Mouse (Mus musculus) gastrocnemius, postnatal 25 days (tissue): ENCODE measurements around the gene Iqsec1. TPM values are rescaled to one million over a fixed set of nuclear protein-coding genes. Genes with fewer than 3 reads are reported as not detected.

ENCODE experiments used
- DNase-seq: peaks from one replicate; pipeline ENCODE4 v3.0.0; 2022
- total RNA-seq, 2 experiments: library from RNA; stranded (reverse); gene quantifications; 1 replicate in 1 of 2; 2 replicates in 1 of 2; pipeline ENCODE4 v1.2.3; 2021

Gene Iqsec1
- total RNA-seq, 2 experiments from 2014 or later = 57.7 to 63.6 TPM

DNA sequence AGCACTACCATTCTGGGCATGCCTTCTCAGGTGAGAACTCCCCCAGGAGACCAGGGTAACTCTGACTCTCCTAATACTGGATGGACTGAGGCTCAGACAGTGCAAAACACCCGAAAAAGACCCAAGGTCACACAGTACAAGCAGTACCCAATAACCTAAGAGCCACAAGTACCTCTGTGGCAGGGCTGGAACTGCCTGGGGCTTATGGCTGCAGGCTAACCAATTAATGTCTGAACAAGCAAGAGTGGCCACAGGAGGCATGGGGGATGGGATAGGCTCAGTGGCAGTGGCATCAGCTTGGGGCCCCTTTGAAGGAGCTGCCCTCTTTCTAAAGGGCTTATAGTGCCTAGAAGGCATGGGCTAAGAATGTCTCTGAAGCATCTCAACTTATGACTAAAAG is 263.0 kb downstream of the Iqsec1 start:
- DNase-seq = no peak

DNA sequence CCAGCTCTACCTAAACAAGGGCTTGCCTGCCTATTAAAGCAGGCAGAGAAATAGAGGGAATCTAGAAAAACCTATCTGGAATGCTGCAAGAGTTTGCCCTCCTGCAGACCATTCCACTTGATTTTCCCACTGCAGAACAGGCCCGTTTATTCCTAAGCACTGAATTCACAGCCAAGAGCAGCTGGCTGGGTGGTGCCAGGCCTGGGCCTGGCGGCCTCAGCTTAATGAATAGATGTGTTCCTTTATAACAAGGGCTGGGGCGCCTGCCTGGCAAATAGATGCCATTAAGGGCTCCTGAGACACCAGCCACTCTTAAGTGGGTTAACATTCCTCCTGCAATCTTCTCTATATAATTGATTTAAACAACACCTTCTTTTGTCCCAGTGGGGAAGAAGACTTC is 265.5 kb downstream of the Iqsec1 start:
- no peak for DNase-seq

DNA sequence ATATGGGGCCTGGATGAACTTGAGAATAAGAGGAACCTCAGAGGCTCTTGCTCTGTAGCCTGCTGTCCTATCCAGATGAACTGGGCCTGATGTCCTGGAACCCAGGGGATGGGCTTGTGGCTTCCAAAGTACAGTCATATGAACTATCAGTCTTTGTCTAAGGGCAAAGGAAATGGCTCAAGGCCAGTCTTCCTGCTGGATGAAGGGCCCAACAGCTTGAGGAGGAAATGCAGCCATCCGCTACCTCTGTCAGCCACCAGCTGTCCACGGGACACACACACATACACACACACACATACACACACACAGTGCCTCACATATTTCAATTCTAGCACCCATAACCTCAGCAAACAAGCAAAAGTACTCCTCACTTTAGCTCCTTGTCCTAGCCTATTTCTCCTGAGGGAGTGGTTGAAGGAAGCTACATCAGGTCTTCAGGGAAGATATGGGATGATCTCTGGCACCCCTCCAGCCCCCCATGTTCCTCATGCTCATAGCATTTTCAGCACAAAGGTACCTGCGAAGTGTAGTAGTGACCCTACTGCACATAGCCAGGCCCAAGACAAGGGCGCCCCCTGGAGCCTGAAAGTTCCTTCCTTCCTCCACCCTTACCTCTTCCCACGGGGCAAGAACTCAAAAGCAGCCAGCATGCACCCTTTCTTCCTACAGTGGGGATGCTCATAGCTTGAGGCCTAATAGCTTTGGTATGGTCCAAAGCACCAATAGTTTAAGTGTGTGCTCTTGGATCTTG is 267.3 kb downstream of the Iqsec1 start:
- no peak for DNase-seq

DNA sequence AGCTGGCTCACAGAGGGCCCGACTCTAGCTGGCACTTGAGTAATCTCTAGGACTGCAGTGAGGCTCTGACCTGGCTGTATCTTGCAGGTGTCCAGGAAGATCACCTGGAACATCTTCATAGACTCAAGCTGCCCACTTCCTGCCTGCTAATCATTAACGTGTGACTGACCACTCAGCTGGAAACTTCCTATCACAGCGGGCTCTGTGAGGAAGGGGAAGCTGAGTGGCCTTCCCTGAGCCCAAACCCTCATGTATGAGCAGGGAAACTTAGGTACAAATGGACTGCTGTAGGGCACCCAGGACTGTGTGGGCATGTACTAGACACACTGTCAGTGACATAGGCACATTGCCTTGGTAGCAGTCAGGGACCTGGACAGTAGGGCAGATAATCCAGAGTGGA is 268.3 kb downstream of the Iqsec1 start:
- DNase-seq = no peak

DNA sequence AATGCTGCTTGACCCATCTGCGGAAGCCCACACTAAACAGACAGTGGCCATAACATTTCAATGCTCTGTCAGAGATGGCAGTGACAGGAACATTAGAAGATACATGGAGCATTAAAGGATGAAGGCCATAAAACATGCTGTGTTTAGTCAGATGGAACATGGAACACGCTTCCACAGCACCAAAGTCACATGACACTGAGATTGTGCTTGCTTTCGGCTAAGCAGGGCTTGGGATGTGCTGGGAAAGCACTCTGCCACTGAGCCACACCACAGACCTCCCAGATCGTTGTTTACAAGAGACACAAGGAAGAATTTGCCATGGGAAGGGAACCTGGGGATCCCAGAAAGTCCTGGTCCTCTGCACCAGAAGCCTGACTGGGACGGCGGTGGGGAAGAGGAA is 269.1 kb downstream of the Iqsec1 start:
- no peak for DNase-seq

DNA sequence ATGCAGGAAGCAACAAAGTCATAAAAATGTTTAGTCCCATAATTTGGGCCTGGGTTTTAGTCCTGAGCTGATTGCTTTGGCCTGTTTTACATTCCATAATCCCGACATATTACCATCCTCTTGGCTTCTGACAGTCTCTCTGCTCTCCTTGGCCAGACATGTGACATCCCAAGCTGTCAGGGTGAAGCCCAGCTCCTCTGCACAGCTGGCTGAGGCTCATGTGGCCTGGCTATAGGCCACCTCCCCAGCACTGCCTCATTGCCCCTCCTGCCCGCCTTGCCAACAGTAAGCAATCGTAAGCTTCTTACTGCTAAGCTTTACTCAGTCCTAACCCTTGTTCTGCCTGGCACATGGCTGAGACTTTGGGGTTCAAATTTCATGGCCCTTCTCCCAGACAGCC is 270.0 kb downstream of the Iqsec1 start:
- DNase-seq = no peak

DNA sequence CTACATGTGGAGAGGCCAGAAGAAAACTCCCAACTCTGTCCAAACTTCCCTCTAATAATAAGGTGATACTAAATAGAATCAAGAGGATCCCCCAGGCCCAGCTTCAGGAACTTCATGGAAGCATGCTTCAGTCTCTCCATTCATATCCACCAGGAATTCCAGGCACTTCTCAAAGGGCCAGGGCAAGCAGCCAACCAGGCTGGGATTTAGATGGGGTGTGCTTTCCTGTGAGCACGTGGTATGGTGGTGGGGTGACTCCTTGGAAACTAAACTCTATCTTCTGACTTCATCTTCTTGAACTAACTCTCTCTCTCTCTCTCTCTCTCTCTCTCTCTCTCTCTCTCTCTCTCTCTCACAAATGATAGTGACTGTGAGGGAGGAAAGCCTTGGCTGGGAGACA is 270.8 kb downstream of the Iqsec1 start:
- no peak for DNase-seq

DNA sequence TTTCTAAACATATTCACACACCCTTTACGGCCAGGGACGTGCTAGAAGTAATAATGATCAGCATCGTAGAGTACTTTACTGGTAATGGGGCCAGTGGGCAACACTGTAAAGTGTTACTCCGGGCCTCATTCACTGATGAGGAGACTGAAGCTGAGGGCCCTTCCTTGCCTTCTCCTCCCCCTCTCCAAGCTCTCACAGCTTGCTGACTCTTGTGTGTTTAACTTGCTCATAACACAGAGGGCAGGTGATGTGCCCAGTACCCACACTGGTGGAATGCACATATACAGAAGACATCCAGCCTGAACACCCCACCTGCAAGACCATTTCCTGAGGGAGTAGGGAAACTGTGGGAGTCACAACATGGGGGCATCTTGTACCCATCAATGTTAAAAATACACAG is 271.6 kb downstream of the Iqsec1 start:
- DNase-seq = no peak

DNA sequence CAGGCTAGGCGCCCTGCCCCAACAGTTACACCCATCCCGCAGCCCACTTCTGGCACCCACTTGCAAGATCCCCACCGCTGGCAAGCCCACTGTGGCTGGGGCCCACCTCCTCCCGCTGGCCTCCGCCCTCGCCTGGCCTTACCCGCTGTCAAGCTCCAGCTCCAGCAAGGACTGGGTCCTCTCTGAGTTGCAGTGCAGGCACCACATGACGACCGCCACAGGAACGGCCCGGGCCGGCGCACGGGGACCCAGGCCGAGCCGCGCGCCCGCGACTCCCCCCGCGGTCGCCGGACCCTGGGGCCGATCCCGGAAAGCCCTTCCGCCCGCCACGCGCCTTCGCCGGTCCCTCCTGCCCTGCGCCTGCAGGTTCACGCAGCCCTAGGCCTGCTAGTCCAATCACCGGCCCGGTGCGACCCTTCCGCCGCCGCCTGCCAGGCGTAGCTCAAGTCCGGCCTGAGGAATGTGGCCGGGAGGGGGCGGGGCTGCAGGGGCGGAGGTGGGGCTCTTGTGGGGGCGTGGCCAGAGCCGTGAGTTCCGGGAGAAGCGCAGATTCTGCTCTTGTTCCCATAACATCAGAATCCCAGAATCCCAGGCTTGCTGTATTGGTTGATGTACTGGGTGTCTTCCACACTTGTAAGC is 272.3 kb downstream of the Iqsec1 start:
- peak; percentile 85 for DNase-seq

DNA sequence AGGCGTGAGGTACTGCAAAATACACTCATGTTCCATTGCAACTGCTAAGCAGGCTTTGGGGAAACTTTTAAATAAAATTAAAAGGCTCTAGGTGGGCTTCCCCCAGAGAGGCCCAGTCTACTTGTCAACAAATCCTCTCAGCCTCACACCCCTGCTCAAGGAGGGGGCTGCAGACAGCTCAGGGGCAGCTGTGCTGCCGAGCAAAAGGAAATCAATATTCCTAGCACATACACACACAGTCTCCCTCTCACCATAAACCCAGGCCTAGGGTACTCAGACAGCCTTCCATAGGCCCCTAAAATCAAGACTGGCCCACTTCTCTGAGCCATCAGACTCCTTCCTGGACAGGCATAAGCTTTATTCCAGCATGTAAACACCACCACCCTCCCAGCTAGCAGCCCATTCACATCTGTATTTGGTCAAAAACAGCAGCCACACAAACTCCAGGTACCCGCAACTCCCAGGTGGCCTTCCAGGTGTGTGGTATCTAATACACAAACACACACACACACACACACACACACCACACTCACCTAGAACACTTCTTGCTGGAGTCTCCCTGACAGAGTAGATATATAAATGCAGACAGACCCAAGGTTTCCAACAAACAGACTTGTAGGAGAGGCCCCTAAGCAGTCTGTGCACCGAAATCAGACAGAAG is 273.1 kb downstream of the Iqsec1 start:
- no peak for DNase-seq

DNA sequence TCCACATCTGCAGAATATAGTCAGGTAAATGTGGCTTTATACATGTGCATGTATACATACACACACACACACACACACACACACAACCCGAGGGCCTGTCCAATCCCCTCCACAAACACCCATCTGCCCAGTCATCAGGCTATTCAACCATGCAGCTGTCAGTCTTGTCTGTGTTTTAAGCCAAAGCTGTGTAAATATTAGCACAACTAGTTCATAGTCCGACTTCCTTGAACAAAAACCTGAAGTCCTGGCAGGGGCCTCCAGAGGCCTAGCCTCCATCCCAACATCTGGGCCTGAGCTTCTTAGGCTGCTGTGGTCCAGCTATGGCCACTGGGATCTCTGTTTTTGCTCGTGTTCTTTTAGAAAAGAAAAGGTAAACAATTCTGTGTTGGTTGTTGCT is 274.8 kb downstream of the Iqsec1 start:
- no peak for DNase-seq

DNA sequence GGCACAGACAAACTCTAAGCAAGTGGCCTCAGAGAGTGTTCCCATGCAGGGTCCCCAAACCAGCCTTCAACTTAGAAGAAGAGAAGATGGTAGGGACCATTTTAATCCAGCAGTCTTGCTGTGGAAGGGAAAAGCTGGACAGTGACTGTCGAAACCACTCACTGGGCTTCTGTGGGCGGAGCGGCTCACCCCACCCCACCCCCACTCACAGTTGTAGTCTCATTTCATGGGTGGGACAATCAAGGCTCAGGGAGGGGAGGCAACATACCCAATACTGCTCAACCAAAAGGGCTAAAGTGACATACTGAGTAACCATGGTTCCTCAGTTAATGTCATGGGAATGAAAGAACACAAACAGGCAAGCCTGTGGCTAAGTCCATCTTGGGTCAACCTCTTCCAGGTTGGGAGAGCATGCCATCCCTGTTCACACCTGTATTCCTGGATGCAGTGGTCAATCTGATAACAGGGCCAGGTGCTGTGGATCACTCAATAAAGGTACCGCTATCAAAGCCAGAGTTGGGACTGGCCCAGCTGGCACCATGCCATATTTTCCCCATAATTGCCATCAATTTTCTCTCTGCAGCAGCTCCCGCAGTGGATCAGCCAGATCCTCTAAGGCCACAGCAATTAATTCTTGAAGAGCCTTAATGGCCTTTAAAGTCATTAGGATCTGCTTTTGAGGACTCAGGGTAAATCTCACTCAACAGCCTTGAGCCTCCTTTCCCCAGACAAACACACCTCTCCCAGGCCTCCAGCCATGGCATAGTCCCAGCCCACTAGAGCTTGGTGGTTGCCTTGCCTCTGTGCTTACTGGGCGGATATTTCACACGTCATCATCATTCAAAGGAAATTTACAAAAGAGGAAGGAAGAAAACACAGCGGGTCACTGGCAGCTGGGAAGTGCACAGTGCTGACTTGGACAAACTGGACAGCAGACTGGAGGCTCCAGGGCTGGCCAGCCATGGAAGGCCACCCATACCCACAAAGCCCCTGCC is 275.7 kb downstream of the Iqsec1 start:
- peak; percentile 57 for DNase-seq

DNA sequence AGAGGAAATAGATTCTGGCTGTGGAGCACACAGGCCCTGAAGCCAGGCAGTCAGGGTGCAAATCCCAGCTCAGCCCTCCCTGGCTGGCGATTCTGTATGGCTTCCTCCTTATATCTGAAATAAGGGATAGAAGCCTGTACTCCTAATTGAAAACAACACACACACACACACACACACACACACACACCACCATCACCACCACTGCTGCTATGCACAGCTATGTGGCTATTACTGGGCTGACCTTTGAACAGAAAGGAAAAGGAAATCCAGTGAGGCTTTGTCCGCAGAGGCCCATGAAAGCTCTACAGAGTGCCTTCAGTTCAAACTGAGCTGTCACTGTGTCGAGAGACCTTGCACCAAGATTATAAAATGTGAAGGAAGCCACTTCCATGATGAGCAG is 276.4 kb downstream of the Iqsec1 start:
- no peak for DNase-seq

DNA sequence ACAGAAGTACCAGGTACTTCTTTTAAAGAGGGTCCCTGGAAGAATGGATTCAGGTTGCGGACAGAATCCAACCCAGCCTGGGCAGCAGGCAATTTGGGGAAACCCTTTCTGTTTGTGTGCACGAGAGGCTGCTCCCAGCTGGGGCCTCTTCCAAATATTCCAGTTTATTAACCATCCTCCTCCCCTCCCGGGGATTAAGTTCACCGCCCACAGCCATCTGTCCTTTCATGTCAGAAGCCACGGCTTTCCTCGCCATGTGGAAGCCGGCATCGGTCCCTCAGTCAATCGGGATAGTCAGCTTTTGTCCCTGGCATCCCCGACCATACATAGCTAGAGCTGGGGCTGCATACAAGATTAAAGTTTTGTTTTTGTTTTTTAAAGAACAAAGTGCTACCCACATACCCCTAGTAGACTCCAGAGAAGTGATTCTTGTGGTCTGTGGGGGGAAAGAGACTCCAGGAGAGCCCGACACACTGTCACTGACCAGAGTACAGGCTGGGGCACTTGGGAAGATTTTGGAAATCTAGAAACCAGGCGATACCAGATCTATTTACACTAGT is 276.9 kb downstream of the Iqsec1 start:
- no peak for DNase-seq

DNA sequence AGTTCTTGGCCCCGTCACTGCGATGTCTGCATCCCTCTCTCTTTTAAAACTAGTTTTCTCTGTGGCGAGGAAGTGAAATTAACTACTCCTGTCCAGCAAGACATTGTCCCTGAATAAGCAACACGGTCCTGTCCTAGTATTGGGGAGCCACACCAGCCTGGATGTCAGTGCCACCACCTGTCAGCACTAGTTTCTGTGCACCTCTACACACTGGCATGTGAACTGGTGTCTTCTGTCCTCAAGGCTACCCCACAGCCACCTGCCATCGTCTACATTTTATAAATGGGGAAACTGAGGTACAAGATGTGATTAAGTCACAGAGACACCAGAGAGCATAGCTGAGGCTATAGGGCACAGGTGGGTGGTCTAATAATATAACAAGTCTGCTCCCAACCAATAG is 277.7 kb downstream of the Iqsec1 start:
- DNase-seq = no peak

DNA sequence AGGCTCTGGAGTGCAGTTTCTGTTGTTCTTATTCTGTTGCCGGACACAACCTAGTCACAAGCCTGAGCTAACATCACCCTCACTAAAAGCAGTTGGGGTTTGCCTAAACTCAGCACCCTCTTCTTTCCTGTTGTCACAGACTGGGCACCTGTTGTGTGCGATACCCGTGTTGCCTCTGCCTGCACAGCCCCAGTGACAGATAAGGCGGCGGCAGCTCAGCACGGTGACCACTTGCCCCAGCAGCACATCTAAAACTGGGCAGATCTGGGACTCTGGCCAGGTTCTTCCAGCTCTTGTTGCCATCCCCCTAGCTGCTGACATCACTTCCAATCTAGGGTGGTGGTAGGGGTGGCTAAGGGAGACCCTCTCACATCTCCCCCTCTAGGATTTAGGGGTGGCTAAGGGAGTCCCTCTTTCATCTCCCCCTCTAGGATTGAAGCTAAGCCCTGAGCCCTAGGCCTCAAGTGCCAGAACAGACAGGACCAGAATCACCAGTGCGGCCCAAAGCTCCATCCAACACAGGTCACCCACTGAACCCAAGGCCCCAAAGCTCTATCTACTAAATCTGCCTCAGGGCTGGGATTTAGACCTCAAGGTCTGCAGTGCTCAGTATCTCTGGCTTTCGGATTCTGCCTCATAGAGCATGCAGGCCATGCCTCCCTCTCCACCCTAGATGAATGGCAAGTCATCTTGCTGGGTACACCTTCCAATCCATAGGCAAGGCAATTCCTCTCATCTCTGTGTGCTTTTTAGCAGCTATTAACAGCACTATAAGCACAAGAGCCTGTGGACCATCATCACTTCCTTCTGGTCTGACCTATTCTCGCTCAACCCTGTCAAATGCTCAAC is 278.3 kb downstream of the Iqsec1 start:
- no peak for DNase-seq

DNA sequence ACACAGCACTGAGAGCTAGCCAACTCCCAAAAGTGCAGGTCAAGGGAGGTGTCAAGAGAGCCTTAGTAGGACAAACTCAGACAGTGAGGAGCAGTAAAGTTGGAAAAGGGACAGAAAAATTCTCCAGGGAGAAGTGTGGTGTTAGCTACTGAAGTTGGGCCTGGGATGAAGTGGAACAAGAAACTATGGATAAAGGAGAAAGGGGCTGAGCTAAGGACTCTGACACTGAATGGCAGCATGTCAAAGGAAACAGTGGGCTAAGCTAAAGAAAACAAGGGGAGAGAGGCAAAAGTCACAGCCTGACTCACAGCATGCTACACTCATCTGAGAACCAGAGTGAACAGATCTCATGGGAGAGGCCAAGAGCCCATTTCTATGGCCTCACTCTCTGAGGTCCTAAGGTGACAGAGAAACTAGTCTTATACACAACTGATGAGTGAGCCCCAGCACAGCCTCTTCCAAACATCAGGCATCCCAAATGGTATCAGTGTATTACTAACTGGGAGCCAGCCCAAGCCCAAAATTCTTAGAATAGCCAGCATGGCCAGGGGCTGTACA is 280.3 kb downstream of the Iqsec1 start:
- no peak for DNase-seq

DNA sequence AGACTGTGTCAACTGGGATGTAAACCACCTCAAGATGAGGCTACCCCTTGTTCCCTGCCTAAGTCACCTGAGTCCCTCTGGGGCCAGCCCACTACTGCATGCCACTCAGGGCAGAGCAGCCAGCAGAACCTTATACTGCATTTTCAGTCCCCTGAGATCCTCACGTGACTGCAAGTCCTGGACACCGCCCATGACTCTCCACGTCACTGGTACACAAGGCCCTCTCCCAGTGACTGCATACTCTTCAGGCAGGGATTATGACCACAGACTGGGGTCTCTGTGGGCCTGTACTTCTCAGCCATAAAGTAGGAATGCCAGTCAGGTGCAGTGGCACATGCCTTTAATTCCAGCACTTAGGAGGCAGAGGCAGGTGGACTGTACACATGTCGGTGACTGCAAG is 281.3 kb downstream of the Iqsec1 start:
- peak; percentile 41 for DNase-seq

DNA sequence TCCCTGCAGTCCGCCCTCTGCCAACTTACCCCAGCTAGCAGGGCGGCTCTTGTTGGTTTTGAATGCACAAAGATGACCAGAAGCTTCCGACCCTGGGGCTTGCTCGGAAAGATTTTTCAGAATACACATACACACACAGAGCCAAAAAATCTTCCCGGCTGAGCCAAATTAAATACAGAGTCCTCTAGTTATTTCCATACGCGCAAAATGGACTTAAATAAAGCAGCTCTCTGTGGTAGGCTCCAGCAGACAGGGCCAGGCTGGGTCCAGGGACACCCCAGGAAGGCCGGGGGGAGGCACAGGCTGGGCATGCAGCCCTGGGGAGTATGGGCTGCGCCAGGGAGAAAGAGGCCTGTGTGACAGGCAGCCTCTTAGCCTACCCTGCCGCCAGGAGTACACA is 282.0 kb downstream of the Iqsec1 start:
- peak; percentile 59 for DNase-seq

DNA sequence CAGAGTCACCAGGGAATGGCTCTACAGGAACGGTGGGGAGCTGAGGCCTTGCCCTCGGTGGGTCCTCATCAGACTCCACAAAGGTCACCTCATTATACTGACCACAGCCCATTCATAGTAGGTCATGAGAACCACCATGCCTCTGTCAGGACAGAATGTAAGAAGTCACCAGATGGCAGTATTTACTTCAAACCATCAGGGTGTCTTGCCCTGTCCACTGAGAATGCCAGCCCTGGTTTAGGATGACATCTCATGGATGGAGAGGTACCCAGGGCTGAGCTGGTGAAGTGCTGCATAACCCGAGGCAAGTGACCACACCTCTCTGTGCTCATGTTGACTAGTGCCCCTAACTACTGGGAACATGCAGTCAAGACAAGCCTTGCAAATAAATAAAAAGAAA is 282.7 kb downstream of the Iqsec1 start:
- no peak for DNase-seq
